Mouse (Mus musculus): ENCODE results near the gene Ldb1. TPM values are rescaled to one million over a fixed set of nuclear protein-coding genes. Genes with fewer than 3 reads are reported as not detected.
"Not testable (repeated sequence)": the region's sequence is repeated elsewhere in the genome, so short reads cannot be mapped to it uniquely, and the experiment has no call there.

Gene Ldb1
- polyA plus RNA-seq, 1 experiment, result 193 TPM

GRCm38 (mm10) chr19:46028747-46029320, 16.2 kb downstream of the Ldb1 start:
- DNase-seq (ENCODE audit: low read depth), result no peak

- DNase-seq (ENCODE audit: low read depth), result no peak
Observed at GRCm38 (mm10) chr19:46026567-46026966, 18.4 kb downstream of the Ldb1 start.

- DNase-seq (ENCODE audit: low read depth), result no peak
Observed at GRCm38 (mm10) chr19:46024959-46025358, 20.1 kb downstream of the Ldb1 start.

GRCm38 (mm10) chr19:46016023-46016422, 29.0 kb downstream of the Ldb1 start:
- no peak for DNase-seq (ENCODE audit: low read depth)

GRCm38 (mm10) chr19:46014572-46015178, 30.3 kb downstream of the Ldb1 start:
- DNase-seq (ENCODE audit: low read depth), result no peak

GRCm38 (mm10) chr19:46005680-46006079, 39.3 kb downstream of the Ldb1 start:
- DNase-seq (ENCODE audit: low read depth), result no peak

GRCm38 (mm10) chr19:46004814-46005466, 40.1 kb downstream of the Ldb1 start:
- DNase-seq (ENCODE audit: low read depth), result no peak

GRCm38 (mm10) chr19:46003371-46004226, 41.4 kb downstream of the Ldb1 start, which contains the start of gene Hps6:
Gene Hps6, plus strand, starts transcription at chr19:46003508.
- no peak for DNase-seq (ENCODE audit: low read depth)

GRCm38 (mm10) chr19:46002279-46002678, 42.7 kb downstream of the Ldb1 start:
- DNase-seq (ENCODE audit: low read depth), result no peak

GRCm38 (mm10) chr19:45999378-45999777, 45.6 kb downstream of the Ldb1 start:
- peak; percentile 55 for DNase-seq (ENCODE audit: low read depth)

GRCm38 (mm10) chr19:45998694-45999217, 46.3 kb downstream of the Ldb1 start:
- DNase-seq (ENCODE audit: low read depth), result no peak

- peak; percentile 79 for DNase-seq (ENCODE audit: low read depth)
Observed at GRCm38 (mm10) chr19:45997785-45998693, 47.0 kb downstream of the Ldb1 start, which contains the start of gene Armh3. Gene Armh3, minus strand, starts transcription at chr19:45998488.

GRCm38 (mm10) chr19:45997365-45997764, 47.6 kb downstream of the Ldb1 start:
- no peak for DNase-seq (ENCODE audit: low read depth)

- no peak for DNase-seq (ENCODE audit: low read depth)
Observed at GRCm38 (mm10) chr19:45993981-45994737, 50.9 kb downstream of the Ldb1 start.

- DNase-seq (ENCODE audit: low read depth), result not testable (repeated sequence)
Observed at GRCm38 (mm10) chr19:45993441-45993840, 51.6 kb downstream of the Ldb1 start.

GRCm38 (mm10) chr19:45991171-45991570, 53.8 kb downstream of the Ldb1 start:
- no peak for DNase-seq (ENCODE audit: low read depth)

GRCm38 (mm10) chr19:45988238-45988637, 56.8 kb downstream of the Ldb1 start:
- DNase-seq (ENCODE audit: low read depth), result no peak

- DNase-seq (ENCODE audit: low read depth), result no peak
Observed at GRCm38 (mm10) chr19:45984379-45984778, 60.6 kb downstream of the Ldb1 start.
